Mouse (Mus musculus): ENCODE results near the gene Cd27. TPM values are rescaled to one million over a fixed set of nuclear protein-coding genes. Genes with fewer than 3 reads are reported as not detected.

Gene Cd27
- total RNA-seq, 2 experiments from 2014 or later: not detected

GRCm38 (mm10) chr6:125216898-125217297 lies 19.9 kb downstream of the Cd27 start:
- DNase-seq (ENCODE audit: low spot score in 2 of 2): no peak

- peak; percentile 93 to 95 for DNase-seq (ENCODE audit: low spot score in 2 of 2)
These were observed 21.5 kb downstream of the Cd27 start, which contains the start of gene Vamp1 for GRCm38 (mm10) chr6:125215148-125215954. Gene Vamp1, plus strand, starts transcription at chr6:125215551.

GRCm38 (mm10) chr6:125213715-125214114 lies 23.1 kb downstream of the Cd27 start:
- DNase-seq (ENCODE audit: low spot score in 2 of 2): no peak

DNA sequence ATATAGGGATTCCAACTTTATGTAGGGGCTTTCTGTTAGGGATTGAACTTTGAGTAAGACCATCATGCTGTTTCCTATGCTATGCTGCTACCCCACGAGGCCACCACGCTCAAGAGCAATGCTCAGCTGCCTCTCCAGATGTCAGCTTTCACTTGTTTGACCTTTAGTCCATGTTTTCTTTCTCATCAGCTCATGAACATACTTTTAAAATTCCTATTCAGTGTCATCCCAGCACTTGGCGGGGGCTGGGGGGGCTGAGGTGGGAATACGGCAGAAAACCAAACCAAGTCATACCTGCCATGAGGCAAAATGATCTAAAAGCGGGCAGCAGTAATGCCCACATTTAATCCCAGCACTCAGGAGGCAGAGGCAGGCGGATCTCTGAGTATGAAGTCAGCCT lies 23.7 kb downstream of the Cd27 start:
- DNase-seq (ENCODE audit: low spot score in 2 of 2): no peak

DNA sequence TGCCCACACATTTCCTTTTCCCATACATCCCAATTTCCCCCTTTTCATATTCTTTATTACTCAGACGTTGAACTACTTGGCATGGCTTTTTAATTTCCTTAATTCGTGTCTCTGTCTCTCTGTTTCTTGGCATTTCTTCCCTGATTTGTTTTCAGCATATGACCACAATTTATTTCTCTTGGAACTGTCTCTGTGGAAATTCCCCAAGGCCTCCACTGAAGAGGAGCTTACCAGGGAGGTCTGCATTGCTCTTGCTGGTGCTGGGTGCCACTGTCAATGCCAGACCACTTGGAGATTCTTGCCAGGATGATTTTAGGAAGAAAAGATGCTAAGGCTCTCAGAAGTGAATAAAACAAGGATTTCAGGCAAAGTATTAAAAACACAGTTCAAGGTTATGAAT lies 24.2 kb downstream of the Cd27 start:
- DNase-seq (ENCODE audit: low spot score in 2 of 2): no peak

DNA sequence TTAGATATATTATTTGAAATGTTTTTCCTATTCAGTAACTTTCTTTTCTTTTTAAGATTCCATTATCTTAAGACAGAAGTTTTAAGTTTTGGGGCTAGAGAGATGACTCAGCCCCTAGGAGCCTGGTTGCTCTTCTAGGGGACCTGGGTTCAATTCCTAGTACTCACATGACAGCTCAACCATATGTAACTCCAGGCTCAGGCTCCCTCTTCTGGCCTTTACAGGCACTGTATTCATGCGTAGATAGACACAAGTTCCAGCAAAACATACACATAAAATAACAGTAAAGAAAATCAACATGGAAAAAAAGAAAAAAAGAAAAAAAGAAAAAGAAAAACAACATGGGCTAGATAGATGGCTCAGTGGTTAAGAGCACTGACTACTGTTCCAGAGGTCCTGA lies 26.4 kb downstream of the Cd27 start:
- DNase-seq (ENCODE audit: low spot score in 2 of 2): no peak

DNA sequence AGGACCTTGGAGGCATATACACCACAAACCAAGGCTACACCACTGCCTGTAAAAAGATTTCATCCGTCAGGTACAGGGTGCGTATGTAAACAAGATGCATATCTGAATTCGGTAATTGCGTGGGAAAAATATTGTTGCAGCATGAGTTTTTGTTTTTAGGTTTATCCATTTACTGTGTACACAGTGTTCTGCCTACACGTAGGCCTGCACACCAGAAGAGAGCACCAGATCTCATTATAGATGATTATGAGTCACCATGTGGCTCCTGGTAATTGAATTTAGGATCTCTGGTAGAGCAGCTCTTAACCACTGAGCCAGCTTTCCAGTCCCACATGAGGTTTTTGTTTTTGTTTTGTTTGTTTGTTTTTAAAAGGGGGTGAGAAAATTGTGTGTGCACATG lies 39.6 kb downstream of the Cd27 start:
- no peak for DNase-seq (ENCODE audit: low spot score in 2 of 2)

- DNase-seq (ENCODE audit: low spot score in 2 of 2): no peak
These were observed 40.5 kb downstream of the Cd27 start for GRCm38 (mm10) chr6:125196301-125196700.

DNA sequence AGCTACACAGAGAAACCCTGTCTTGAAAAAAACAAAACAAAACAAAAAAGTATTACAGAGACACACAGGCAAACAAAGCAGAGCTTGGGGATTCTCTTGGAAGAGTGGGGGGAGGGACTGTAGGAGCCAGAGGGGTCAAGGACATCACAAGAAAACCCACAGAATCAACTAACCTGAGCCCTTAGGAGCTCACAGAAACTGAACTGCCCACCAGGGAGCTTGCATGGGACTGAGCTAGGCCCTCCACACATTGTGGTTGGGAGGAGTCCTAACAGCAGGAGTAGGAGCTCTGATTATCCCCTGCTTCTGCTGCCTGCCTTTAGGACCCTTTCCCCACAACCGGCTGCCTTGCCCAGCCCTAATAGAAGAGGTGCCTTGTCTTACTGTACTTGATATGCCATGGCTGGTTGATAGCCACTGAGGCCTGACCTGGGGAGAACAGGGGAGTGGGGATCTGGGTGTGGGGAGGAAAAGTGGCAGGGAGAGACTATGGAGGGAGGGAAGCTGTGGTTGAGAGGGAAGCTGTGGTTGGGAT lies 41.2 kb downstream of the Cd27 start:
- no peak for DNase-seq (ENCODE audit: low spot score in 2 of 2)

DNA sequence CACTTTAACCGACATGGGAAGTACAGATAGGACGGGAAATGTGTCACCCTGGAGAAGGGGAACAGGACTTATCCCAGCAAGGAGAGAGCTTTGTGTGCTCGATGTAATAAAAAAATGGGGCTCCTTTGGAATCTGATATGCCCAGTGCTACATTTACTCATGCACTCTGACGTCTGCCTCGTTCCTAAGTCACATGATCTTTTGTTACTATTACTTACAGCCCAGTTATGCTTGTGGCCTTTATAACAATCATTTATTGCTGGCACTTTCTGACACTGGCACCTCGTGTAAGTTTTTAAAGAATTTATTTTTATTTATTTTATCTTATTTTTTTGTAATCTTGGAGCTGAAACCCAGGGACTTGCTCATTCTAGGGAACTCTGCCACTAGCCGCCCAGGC lies 43.4 kb downstream of the Cd27 start:
- no peak for DNase-seq (ENCODE audit: low spot score in 2 of 2)

GRCm38 (mm10) chr6:125192841-125193240 lies 44.0 kb downstream of the Cd27 start:
- no peak for DNase-seq (ENCODE audit: low spot score in 2 of 2)

DNA sequence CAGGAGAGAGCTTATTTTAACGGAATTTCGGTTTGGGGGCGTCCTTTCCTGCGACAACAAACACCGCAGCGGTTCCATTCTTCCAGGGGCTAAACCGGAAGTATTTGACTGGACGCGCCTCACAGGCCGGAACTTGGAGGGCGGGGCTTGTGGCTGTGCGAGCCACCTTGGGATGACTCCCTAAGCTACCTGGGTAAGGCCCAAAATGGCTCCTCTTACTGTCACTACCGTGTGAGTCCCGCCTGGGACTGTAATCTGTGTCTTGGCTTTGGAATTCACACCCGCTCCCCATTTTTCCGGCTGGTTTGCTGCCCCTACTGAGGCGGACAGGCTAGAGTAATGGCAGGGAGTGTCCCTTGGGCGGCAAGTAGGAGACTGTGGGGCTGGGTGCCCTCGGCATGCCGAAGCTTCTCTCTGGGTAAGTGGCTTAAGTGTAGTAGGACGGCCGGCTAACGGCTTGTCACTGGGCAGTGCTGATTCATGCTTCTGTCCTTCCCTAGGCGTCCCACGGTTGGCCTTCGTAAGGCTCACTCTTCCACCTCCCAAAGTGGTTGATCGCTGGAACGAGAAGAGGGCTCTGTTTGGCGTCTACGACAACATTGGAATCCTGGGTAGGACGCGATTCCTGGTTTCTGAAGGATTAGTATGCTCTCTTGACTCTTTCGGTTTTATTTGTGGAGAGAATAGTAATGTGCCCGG lies 44.6 kb downstream of the Cd27 start:
- DNase-seq (ENCODE audit: low spot score in 2 of 2): peak; percentile 88 to 91

DNA sequence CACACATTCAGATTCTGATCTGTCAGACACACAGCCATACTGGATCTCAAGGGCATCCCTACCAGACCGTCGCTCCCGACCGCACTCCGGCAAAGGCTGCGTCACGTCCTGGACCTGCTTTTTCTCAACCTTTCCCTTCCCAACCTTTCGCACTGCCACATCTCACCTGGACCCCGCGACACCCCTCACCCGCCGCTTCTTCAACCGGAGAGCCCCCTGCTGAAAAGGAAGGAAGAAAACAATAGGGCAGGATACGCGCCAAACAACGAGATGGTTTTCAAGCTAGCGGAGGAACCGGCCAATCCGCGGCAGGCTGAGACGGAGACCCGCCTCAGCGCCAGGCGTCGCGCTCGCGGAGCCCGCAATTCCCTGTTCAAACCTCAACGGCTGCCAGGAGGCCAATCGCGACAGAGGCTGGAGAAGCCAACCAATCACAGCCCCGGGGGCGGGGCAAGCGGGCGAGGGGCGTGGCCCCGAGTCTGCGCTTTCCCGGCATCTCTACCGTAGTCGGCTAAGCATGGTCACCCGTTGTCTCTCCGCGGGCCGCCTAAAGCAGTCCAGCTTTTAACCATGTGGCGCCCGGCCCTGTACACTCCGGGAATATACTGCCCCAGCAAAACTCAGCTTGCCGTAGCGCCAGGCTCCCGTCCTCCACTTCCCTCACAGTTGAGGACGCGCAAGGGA lies 45.3 kb downstream of the Cd27 start, which contains the start of the genes Ncapd2 and Mrpl51:
TSS of gene Ncapd2 (minus strand) at position 370 of the 684 bp plus-strand sequence.
TSS of gene Mrpl51 (plus strand) at position 470 of the 684 bp plus-strand sequence.
- peak; percentile 95 to 98 for DNase-seq (ENCODE audit: low spot score in 2 of 2)

- DNase-seq (ENCODE audit: low spot score in 2 of 2): no peak
These were observed 46.0 kb downstream of the Cd27 start for GRCm38 (mm10) chr6:125190816-125191215.

- no peak for DNase-seq (ENCODE audit: low spot score in 2 of 2)
These were observed 50.6 kb downstream of the Cd27 start for GRCm38 (mm10) chr6:125186203-125186602.

Small RNA genes within 50 kb of the gene (microRNA-seq; reads per million reads assigned to microRNA genes)
- gene Mir3098 (0.25 to 0.42 reads per million in 2 experiments), gene Mir8113 (0 reads per million in 2 experiments)

Other genes starting within 250 kb of the Cd27 start
- gene Pianp, start 240.3 kb downstream of the Cd27 start, total RNA-seq (2021): 100 to 1,000 TPM; 194 to 195 TPM
- 10 to 100 TPM; 45.9 to 47.6 TPM for gene Zfp384, start 227.9 kb downstream of the Cd27 start, total RNA-seq (2021)
- 10 to 100 TPM; 50.7 to 51.1 TPM for gene Ing4, start 197.2 kb downstream of the Cd27 start, total RNA-seq (2021)
- 10 to 100 TPM; 11.2 to 14.5 TPM for gene Acrbp, start 187.3 kb downstream of the Cd27 start, total RNA-seq (2021)
- gene Lpar5, start 169.1 kb downstream of the Cd27 start, total RNA-seq (2021): under 1 TPM; 0.58 to 0.68 TPM
- 100 to 1,000 TPM; 147 to 150 TPM for gene Chd4, start 141.0 kb downstream of the Cd27 start, total RNA-seq (2021)
- 10 to 100 TPM; 30.2 to 30.5 TPM for gene Nop2, start 105.1 kb downstream of the Cd27 start, total RNA-seq (2021)
- gene Iffo1, start 91.8 kb downstream of the Cd27 start, total RNA-seq (2021): 10 to 100 TPM; 54.6 to 55.8 TPM
- gene Gapdh, start 70.5 kb downstream of the Cd27 start, total RNA-seq (2021): 1,000 to 10,000 TPM; 2,618 to 2,651 TPM
- gene Ncapd2, start 45.3 kb downstream of the Cd27 start, total RNA-seq (2021): 10 to 100 TPM; 22.0 to 24.4 TPM
- gene Mrpl51, start 45.2 kb downstream of the Cd27 start, total RNA-seq (2021): 10 to 100 TPM; 69.7 to 81.2 TPM
- 100 to 1,000 TPM; 111 to 145 TPM for gene Vamp1, start 21.5 kb downstream of the Cd27 start, total RNA-seq (2021)
- 1 to 10 TPM; 6.5 to 6.8 TPM for gene Tapbpl, start 5.2 kb downstream of the Cd27 start, total RNA-seq (2021)
- gene Tuba3a, start 49.0 kb upstream of the Cd27 start, total RNA-seq (2021): not detected
- gene Ltbr, start 76.9 kb upstream of the Cd27 start, total RNA-seq (2021): 1 to 10 TPM; 8.1 to 9.5 TPM
- 1 to 10 TPM; 2.6 to 3.6 TPM for gene Scnn1a, start 83.6 kb upstream of the Cd27 start, total RNA-seq (2021)
- gene Tnfrsf1a, start 112.4 kb upstream of the Cd27 start, total RNA-seq (2021): 10 to 100 TPM; 10.9 to 13.4 TPM
- gene Plekhg6, start 143.8 kb upstream of the Cd27 start, total RNA-seq (2021): under 1 TPM; 0.35 to 0.56 TPM

Data from left cerebral cortex, adult 18-20 months (tissue).